Mouse (Mus musculus): Measurements from ENCODE around the gene Nat10.

Nat10 gene

GRCm38 (mm10) chr2:103760906-103761716, at the start of gene Nat10:
Gene Nat10 (minus strand): TSS chr2:103761270.
- in situ Hi-C loops (cut with MboI, MseI), result no loop called here

GRCm38 (mm10) chr2:103810412-103810811, 49.3 kb upstream of the Nat10 start:
- in situ Hi-C loops (cut with MboI, MseI), result no loop called here

- in situ Hi-C loops (cut with MboI, MseI), result no loop called here
Measured at GRCm38 (mm10) chr2:103808466-103808865, 47.4 kb upstream of the Nat10 start.

- in situ Hi-C loops (cut with MboI, MseI), result no loop called here
Measured at GRCm38 (mm10) chr2:103803770-103804530, 42.9 kb upstream of the Nat10 start.

- in situ Hi-C loops (cut with MboI, MseI), result no loop called here
Measured at GRCm38 (mm10) chr2:103802422-103802821, 41.4 kb upstream of the Nat10 start.

GRCm38 (mm10) chr2:103797491-103798009, 36.5 kb upstream of the Nat10 start, which contains the start of gene Caprin1:
Gene Caprin1 (minus strand): TSS chr2:103797649.
- in situ Hi-C loops (cut with MboI, MseI), result loop anchor here in 1 of 2 experiments (25.0 kb wide), 1 partner anchor 690 kb away; the partner anchor contains the start of gene Hipk3

GRCm38 (mm10) chr2:103796861-103797466, 35.9 kb upstream of the Nat10 start:
- in situ Hi-C loops (cut with MboI, MseI), result loop anchor here in 1 of 2 experiments (25.0 kb wide), 1 partner anchor 690 kb away; the partner anchor contains the start of gene Hipk3

- in situ Hi-C loops (cut with MboI, MseI), result loop anchor here in 1 of 2 experiments (25.0 kb wide), 1 partner anchor 691 kb away; the partner anchor contains the start of gene Hipk3
Measured at GRCm38 (mm10) chr2:103796211-103796860, 35.3 kb upstream of the Nat10 start.

GRCm38 (mm10) chr2:103795843-103796210, 34.8 kb upstream of the Nat10 start:
- in situ Hi-C loops (cut with MboI, MseI), result loop anchor here in 1 of 2 experiments (25.0 kb wide), 1 partner anchor 691 kb away; the partner anchor contains the start of gene Hipk3

- in situ Hi-C loops (cut with MboI, MseI), result loop anchor here in 1 of 2 experiments (5.0 to 25.0 kb wide), 3 partner anchors 35 to 695 kb away; partner anchors contain the start of gene Hipk3
Measured at GRCm38 (mm10) chr2:103792009-103792408, 30.9 kb upstream of the Nat10 start.

- in situ Hi-C loops (cut with MboI, MseI), result loop anchor here in 1 of 2 experiments (25.0 kb wide), 1 partner anchor 702 kb away; the partner anchor contains the start of gene Hipk3
Measured at GRCm38 (mm10) chr2:103785735-103786134, 24.7 kb upstream of the Nat10 start.

GRCm38 (mm10) chr2:103784621-103785020, 23.6 kb upstream of the Nat10 start:
- in situ Hi-C loops (cut with MboI, MseI), result loop anchor here in 1 of 2 experiments (25.0 kb wide), 1 partner anchor 703 kb away; the partner anchor contains the start of gene Hipk3

GRCm38 (mm10) chr2:103762492-103762891, 1.4 kb upstream of the Nat10 start:
- in situ Hi-C loops (cut with MboI, MseI), result no loop called here

GRCm38 (mm10) chr2:103761993-103762392, 923 bp upstream of the Nat10 start:
- in situ Hi-C loops (cut with MboI, MseI), result no loop called here

- in situ Hi-C loops (cut with MboI, MseI), result no loop called here
Measured at GRCm38 (mm10) chr2:103760421-103760820, 649 bp downstream of the Nat10 start.

- in situ Hi-C loops (cut with MboI, MseI), result loop anchor here in 1 of 2 experiments (5.0 kb wide), 1 partner anchor 37 kb away; no protein-coding TSS in a partner anchor
Measured at GRCm38 (mm10) chr2:103755458-103756085, 5.5 kb downstream of the Nat10 start.

GRCm38 (mm10) chr2:103754614-103755013, 6.5 kb downstream of the Nat10 start:
- in situ Hi-C loops (cut with MboI, MseI), result loop anchor here in 1 of 2 experiments (5.0 kb wide), 1 partner anchor 38 kb away; no protein-coding TSS in a partner anchor

- in situ Hi-C loops (cut with MboI, MseI), result no loop called here
Measured at GRCm38 (mm10) chr2:103751771-103752170, 9.3 kb downstream of the Nat10 start.

GRCm38 (mm10) chr2:103749091-103749490, 12.0 kb downstream of the Nat10 start:
- in situ Hi-C loops (cut with MboI, MseI), result no loop called here

GRCm38 (mm10) chr2:103747891-103748290, 13.2 kb downstream of the Nat10 start:
- in situ Hi-C loops (cut with MboI, MseI), result no loop called here

Measured in T-helper 17 cell (primary cell).